Mouse (Mus musculus) lung, postnatal 36 days (tissue): ENCODE results near the gene Zfp651.

Source experiments
- DNase-seq: peaks from one replicate; pipeline ENCODE4 v3.0.0; 2022; ENCODE audit warnings: mixed read lengths

Zfp651 gene

DNA sequence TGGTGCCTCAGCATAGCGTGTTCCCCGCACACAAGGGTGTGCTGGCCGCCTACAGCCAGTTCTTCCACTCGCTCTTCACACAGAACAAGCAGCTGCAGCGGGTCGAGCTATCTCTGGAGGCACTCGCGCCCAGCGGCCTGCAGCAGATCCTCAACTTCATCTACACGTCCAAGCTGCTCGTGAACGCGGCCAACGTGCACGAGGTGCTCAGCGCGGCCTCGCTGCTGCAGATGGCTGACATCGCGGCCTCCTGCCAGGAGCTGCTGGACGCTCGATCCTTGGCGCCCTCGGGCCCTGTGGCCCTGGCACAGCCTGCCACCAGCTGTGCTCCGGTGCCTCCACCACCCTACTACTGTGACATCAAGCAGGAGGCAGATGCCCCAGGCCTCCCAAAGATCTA is 3.6 kb downstream of the Zfp651 start:
- no peak for DNase-seq

DNA sequence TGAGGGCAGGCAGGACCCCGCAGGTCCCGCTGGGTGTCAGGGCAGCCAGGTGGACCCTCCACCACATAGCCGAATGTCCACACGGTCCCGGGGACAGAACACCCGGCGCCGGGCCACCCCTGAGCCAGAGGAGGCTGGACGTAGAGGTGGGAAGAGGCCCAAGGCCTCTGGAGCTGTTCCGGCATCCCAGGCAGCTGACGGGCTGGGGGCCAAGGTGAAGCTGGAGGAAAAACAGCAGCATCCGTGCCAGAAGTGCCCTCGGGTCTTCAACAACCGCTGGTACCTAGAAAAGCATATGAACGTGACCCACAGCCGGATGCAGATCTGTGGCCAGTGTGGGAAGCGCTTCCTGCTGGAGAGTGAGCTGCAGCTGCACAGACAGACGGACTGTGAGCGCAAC is 4.6 kb downstream of the Zfp651 start:
- no peak for DNase-seq

DNA sequence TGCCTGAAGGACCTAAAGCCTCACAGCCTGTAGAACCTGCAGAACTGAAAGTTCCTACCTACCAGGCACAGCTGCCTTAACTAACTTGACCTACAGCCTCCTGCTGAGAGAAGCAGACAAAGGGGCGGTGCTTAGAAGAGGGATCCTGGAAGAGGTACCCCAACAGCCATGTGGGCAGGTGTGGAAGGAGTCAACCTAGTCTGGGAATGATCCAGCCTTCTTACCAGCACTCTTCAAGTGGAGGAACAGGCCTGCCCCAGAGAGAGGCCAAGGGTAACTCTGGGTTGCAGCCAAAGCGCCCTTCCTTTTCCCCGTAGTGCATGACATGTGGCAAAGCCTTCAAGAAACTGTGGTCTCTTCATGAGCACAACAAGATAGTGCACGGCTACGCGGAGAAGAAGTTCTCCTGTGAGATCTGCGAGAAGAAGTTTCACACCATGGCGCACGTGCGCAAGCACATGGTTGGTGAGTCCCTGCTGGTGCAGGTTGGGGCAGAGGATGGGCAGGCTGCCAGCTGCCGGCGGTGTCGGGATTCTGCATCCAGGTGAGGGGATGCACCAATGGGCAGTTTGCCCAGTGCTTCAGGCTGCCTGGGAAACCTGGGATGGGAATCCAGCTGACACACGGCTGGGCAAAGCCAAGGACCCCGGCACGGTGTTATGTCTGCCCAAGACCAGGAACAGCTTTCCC is 6.2 kb downstream of the Zfp651 start:
- peak; percentile 72 for DNase-seq

DNA sequence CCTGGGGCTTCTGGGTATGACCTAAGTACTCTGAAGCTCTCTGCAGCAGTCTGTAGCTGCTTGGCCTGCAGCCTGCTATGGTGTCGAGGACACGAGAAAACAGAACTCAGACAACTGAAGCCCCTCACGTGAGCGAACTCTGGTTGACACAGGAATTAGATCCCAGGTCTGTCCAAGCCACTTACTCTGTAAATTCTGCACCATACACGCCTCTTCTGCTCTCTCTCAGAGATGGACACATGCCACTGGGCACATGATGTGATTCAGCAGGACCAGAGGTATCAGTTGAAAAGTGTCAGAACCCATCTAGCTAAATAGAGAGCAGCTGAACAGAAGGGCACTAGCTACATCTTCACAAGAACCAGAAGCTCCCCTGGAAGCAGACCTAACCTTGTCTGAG is 13.3 kb downstream of the Zfp651 start:
- DNase-seq = no peak

DNA sequence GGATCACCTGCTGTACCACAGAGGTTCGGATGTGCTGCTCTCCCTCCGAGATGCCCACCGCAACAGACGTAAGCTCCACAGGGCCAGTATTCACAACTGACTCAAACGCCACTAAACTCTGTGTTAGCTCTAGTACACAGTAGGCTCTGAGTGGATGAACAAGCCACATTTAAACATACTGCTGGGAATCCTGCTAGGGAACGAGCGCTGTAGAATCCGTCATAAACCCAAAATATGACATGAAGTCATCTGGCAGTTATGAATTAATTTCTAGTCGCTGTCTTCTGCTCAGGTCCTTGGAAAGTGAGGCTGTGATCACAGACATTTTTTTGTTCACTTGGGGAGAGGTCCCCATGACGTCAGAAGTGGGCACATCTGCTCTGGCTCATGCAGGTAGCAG is 16.8 kb downstream of the Zfp651 start:
- no peak for DNase-seq

DNA sequence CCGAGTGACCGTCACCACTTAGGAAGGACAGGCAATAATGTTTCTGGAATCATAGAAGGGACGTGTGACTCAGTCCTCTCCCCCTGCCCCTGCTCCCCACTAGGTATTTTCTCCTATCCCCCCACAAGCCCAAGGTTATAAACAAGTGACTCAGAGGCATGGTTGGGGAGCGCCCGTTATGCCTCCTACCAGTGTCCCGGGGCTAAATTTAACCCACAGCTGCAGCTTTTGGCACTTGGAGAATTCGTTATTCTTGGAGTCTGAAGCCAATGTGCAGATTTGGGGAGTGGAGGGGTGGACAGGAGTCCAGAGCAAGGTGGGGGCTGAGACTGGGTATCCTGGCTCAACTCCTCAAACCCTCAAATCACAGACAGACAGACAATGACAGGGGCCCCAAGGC is 17.4 kb downstream of the Zfp651 start:
- no peak for DNase-seq

DNA sequence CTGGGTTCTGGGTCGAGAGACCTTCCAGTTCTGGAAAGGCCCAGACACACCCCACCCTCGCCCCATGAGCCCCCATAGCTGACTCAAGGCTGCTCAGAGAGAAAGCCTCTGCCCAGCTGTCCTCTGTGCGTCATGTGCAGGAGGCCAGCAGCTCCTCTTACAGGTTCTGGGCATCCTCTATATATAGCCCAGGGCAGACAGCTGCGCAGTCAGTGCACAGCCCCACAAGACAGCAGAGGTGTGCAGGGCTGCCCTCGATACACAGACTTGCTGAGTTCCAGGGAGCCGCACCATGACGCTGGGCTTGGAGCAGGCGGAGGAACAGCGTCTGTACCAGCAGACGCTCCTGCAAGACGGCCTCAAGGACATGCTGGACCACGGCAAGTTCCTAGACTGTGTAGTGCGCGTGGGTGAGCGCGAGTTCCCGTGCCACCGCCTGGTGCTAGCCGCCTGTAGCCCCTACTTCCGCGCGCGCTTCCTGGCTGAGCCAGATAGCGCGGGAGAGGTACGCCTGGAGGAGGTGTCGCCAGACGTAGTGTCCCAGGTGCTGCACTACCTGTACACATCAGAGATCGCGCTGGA is 18.4 kb downstream of the Zfp651 start, which contains the start of gene Klhl40:
TSS of gene Klhl40 (plus strand) at position 124 of the 582 bp plus-strand sequence.
- DNase-seq = no peak

DNA sequence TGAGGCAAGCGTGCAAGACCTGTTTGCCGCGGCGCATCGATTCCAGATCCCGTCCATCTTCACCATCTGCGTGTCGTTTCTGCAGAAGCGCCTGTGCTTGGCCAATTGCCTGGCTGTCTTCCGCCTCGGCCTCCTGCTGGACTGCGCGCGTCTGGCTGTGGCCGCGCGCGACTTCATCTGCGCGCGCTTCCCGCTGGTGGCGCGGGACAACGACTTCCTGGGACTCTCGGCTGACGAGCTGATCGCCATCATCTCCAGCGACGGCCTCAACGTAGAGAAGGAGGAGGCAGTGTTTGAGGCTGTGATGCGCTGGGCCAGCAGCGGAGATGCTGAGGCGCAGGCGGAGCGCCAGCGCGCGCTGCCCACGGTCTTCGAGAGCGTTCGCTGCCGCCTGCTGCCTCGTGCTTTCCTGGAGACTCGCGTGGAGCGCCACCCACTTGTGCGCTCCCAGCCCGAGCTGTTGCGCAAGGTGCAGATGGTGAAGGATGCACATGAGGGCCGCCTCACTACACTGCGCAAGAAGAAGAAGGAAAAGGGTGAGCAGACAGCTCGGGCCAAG is 19.0 kb downstream of the Zfp651 start:
- DNase-seq = no peak

DNA sequence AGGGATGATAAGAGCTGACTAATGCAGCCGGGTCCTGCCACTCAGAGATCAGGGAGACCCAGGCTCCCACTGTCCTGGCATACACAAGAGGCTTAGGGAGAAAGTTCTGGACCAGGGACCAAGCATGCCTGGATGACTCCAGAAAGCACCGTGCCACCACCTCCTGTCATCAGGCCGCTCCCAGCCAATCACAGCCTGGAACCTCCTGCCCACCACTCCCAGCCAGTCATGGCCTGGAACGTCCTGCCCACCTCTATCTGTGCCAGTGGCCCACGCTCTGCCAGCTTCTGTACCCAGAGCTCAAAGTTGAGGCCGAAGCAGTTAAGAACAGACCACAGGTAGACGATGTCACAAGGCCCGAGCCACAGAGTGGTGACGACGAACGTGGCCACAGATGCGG is 25.7 kb downstream of the Zfp651 start:
- no peak for DNase-seq

DNA sequence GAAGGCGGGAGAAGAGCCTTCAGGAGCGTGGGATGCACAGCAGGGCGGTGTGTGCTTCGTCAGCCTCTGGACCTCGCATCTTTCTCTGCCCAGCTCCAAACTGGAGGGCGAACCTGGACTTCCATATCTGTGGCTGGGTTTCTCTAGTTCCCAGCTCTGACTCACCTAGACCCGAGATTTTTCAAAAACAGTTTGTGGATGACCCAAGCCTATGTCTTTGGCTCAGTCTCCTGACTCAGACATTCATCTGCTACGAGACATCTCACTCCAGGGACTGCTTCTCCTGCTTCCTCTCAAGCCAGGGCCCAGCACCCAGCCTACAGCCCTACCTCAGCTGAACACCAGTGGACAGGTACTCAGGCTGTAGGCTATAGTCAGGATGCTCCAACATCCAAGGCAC is 26.1 kb downstream of the Zfp651 start:
- no peak for DNase-seq

DNA sequence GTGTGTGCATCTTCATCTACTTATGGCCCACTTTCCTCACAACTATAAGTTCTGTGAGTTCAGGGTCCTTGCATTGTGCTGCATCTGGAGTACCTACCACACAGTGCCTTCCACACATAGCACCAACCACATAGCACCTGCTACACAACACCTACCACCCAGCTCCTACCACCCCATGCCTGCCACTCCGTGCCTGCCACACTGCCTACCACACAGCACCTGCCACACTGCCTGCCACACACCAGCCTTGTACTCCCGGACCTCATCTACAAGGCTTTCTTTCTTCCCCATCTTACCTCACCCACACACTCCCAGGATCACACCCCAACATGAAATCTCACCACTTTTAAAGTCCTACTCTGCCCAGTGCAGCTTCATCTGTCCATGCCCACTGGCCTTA is 27.2 kb downstream of the Zfp651 start:
- DNase-seq = no peak

DNA sequence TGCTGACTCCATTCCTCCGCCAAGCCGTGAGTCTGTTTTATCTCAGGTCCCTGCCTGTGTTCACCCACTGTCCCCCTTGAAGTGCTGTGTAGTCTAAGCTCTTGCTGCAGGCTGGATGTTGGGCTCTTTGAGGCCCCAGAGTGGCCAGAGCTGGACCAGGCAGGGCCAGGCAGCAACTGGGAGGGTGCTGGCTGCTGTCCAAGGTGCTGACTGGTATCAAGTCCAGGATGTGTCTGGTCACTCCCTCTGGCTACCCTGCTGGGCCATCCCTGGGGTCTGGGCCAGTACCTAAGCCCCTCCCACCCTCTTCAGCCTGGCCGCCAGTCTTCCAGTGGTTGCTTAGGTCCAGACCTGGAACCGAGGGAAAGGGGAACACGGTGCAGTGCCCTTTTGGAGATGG is 32.1 kb downstream of the Zfp651 start:
- peak; percentile 65 for DNase-seq

DNA sequence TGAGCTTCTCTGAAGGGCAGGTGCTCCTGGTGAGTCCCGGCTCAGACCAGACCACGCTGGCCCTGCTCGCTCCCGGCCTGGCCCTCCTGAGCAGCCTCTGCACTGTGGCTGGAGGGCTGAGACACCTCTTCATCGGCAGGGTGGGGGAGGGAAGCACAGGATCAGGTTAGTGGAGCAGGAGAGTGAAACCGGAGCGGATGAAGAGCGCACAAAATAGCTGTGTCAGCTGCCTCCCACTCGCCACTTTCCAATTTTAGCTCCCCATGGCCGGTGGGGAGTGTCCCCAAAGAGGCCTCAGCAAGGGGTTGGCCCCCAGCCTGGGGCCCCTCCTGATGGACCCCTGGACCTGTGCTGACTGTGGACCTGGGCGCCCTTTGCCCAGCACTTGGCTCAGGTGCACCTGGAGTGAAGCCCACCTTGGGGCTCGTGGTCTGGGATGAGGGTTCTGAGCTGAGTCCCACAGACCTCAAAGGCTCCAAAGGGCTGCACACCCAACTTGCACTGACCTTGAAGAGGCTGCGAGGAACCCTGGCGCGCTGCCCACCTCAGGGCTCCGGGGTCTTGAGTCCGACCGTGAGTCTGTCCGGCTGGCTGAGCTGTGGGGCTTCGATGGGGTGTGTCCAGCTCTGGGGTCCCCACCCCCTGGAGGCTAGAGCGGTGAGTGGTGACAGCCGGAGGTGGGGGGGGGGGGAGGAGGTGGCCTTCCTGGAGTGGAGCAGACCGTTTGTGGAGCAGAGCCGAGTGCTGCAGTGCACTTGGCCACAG is 32.8 kb downstream of the Zfp651 start, which contains the start of gene Hhatl:
TSS of gene Hhatl (minus strand) at position 751 of the 765 bp plus-strand sequence.
- DNase-seq = no peak

DNA sequence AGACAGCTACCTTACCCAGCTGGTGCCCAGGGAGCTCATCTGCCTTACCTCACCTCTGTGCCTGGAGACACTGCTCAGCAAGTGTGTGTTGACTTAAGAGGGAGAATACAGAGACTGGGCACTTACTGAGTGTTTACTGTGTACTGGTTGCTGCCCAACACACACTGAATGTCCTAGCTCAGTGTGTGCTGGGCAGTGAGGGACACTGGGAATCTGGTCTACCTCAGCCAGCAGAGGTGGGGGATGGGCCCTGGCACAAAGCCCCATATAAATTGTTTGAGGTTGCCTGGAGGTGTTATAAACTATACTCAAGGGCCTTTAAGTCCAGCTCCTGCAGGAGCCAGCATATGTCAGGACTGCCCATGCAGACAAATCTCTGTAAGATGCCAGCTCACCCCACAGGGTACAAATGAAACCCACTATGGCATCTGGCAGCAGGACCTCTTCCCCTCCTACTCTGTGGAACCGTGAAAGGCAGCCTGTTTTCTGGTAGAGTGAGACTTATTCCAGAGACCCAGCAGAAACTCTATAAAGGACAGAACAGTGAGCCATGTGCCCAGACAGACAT is 35.9 kb downstream of the Zfp651 start:
- peak; percentile 62 for DNase-seq

DNA sequence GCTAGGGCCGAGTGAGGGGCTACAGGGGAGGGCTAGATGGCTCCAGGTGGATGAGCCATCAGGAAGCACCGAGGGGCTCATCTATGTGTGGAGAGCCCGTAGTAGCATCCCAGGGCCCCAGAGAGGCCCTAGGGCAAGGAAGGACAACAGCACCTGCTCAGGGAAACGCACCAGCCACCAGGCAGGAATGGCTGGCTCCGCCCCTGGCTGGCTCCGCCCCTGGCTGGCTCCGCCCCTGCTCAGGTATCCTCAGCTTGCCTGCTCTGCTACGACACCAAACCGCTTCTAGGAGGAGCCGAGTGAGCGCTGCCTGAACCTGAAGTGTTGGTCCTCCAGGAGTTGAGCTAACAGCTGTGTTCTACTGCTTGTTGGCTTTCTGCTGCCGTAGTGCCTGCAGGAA is 38.6 kb downstream of the Zfp651 start:
- peak; percentile 75 for DNase-seq

DNA sequence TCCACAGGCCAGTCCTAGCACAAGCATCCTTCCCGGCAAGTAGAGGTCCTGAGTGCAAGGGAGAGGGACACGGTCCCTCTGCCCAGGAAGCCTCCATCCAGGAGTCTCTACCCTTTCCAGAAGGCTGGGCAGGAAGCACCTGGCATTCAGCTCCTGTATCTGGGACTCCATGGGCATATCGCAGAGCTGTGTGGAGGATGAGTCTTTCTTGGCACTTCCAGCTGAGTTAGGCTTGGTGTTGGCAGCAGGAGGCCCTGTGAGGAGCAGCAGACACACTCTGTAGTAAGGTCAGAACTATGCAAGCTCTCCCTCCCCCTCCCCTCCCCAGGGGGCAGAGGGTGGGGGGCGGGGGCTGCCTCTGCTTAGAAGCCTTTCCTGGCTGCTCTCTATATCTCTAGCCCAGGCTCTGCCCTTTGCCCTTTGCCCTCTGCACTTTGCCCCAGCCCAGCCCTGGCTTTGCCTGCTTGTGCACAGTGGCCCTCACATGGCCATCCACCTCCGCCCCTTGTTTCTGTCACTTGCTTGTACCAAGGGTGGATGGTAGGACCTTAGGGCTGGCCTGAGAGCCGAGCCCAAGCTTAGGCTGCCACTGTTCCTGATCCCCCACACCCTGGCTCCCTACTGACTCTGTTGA is 39.9 kb downstream of the Zfp651 start:
- no peak for DNase-seq

DNA sequence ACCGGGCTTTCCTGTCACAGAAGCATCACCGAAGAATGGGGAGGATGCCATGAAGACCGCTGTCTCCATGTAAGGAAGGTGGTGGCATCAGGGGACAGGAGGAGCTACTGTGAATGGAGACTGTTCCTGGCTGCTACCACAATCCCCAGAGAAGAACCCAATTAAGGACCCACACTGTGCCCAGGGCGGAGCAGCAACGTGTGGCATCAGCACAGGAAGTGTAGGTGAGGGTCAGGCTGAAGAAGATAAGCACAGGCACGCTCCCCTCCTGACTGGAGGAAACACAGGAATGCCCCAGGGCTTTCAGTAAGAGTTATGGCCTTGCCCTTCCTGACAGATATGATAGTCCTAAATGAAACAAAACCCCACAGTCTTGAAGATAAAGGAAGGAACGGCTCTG is 43.6 kb downstream of the Zfp651 start:
- no peak for DNase-seq

DNA sequence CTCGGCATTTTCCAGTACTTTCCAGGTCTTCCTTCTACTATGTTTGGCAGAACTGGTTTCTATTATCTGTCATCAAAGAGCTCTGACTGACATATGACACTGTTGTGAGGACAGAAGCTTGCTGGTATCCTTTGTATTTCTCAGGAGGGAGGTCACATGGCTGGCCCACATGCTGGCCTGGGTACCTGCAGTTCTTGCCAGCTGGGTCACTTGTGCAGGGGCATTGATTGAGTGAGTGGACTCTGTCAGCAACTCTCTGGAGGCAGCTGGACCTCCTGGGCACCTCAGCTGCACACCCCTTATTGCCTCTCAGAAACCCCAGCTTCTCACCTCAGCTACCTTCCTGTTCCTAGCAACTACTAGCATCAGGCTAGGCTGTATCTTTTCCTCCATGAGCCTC is 48.4 kb downstream of the Zfp651 start:
- DNase-seq = no peak

DNA sequence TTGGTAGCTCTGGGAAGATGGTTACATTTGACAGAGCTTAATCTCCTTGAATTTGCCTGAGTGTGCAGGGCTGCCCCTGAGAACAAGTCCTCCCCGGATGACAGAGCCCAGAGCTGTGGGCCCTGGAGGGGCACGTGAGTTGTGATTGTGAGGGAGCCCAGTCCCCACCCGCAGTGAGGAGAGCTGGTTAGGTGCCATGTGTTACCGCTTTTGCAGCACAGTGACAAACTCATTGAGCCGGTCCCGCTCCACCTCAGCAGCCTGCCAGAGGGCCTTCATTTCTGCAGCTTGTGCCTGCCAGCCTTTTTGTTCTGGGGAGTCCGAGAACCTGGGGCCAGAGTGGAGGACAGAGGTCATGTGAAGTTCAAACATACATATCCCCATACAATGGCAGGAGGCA is 48.8 kb downstream of the Zfp651 start:
- DNase-seq = no peak

DNA sequence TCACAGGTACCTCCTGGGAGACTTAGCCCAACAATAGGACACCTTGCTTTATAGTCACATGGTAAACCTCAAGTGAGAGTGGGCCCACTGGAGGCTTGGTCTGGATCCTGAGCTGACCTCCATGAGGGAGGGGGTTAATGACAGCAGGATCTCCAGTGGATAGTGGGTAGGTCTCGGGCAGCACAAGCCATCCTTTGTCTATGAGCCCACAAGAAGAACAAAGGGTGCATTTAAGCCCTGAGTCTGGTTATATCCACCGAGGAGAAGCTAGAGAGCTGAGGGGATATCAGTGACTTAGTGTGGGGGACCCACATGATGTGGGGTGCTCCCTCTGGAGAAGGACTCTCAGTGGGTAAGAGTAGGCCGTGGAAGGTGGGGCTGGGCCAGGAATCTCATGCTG is 49.4 kb downstream of the Zfp651 start:
- DNase-seq = no peak

DNA sequence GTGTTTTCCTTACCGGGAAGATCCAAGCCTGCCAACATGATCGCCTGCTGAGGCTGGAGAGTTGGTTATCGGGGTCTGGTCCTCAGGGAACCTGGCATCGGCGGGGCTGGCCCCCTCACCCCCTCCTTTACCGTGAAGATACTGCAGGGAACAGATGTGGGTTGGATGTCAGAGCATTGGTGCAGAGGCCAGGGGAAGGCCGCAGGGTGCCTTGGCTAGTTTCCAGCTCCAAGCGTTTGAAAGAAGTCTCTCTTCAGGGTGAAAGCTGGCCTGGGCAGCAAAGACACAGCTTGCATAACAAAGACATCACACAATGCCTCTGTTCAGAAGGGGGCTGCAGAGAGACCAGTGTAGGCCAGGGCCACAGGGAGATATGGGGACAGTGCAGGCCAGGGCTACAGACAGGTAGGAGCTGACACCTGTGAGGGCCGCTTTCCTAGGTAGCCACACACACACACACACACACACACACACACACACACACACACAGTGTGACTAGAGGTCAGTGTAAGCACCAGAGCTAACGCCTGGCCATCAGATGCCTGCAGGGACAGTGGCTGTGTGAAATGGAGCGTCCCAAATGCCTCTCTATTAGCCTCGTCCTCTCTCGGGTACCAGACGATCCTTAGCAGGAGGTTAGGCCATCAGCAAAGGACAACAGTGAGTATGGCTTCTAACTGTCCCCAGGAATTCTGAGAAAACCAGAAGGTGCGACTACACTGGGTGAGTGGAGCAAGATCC is 51.1 kb downstream of the Zfp651 start:
- peak; percentile 18 for DNase-seq

DNA sequence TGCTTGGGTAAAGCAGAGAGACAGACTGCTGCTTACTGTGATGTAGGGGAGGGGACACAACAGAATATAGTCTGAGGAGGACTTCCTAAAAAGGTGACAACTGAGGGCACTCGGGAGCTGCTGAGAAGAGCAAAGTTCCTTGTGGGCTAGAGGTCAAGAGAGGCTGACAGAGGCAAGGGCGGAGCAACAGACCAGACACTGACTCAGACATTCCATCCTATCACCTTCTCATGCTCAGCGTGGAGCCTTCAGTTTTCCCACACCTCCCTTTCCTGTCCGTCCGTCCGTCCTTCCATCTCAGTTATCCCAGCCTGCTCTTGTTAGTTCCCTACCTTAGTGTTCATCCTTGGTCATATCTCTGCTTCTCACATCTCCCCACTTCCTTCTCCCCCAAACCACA is 56.1 kb downstream of the Zfp651 start:
- DNase-seq = no peak
